Mouse (Mus musculus) heart, embryonic 11.5 days (tissue): ENCODE data around the gene Gpat3. TPM values are rescaled to one million over a fixed set of nuclear protein-coding genes. Genes with fewer than 3 reads are reported as not detected.

Experiments
- ATAC-seq: fragments of 200-750 bp; cut with Nextera tagmentation; replicated peaks from 2 replicates; pipeline ENCODE4 v1.8.0; 2017; ENCODE audit warnings: moderate library complexity; ENCODE audit not compliant: insufficient number of reproducible peaks, low FRiP score, low TSS enrichment
- H3K27ac ChIP-seq: fragments of 300-500 bp; sonication (generic); 2 replicates; pipeline ENCODE4 v1.5.1; 2014; ENCODE audit warnings: mild to moderate bottlenecking, low read depth, low read length
- H3K27me3 ChIP-seq: fragments of 300-500 bp; sonication (generic); 2 replicates; pipeline ENCODE4 v1.6.1; 2014; ENCODE audit warnings: mild to moderate bottlenecking, low read length, mixed read lengths; ENCODE audit not compliant: control insufficient read depth, insufficient read depth
- H3K36me3 ChIP-seq: fragments of 300-500 bp; sonication (generic); 2 replicates; pipeline ENCODE4 v1.6.1; 2014; ENCODE audit warnings: mild to moderate bottlenecking, low read length, moderate library complexity, mixed read lengths; ENCODE audit not compliant: control insufficient read depth, insufficient read depth
- H3K4me1 ChIP-seq: fragments of 300-500 bp; sonication (generic); 2 replicates; pipeline ENCODE4 v1.6.1; 2014; ENCODE audit warnings: low read length; ENCODE audit not compliant: control insufficient read depth, insufficient read depth
- H3K4me2 ChIP-seq: fragments of 300-500 bp; sonication (generic); 2 replicates; pipeline ENCODE4 v1.6.1; 2014; ENCODE audit warnings: mild to moderate bottlenecking, moderate library complexity
- H3K4me3 ChIP-seq: fragments of 300-500 bp; sonication (generic); 2 replicates; pipeline ENCODE4 v1.5.1; 2014; ENCODE audit warnings: low read depth, low read length
- H3K9ac ChIP-seq: fragments of 300-500 bp; sonication (generic); 2 replicates; pipeline ENCODE4 v1.6.1; 2014; ENCODE audit warnings: mild to moderate bottlenecking, low read depth, low read length, moderate library complexity
- H3K9me3 ChIP-seq: fragments of 300-500 bp; sonication (generic); replicated peaks from 2 replicates; pipeline ENCODE4 v1.6.1; 2016; ENCODE audit warnings: low read length; ENCODE audit not compliant: control insufficient read depth
- WGBS: fragments of 180-500 bp; shearing (Covaris S2); extraction: QIAGEN DNeasy Blood & Tissue Kit; methylation state at CpG from one replicate; pipeline ENCODE4 v1.1.7; 2014; ENCODE audit not compliant: insufficient replicate concordance; 5-methylcytosine and 5-hydroxymethylcytosine counted together
- polyA plus RNA-seq: library from polyadenylated mRNA; unstranded; fragments of >200 nt; fragmentation: Nextera tagmentation; extraction: Ambion mirVana; gene quantifications from 2 replicates; pipeline ENCODE4 v1.2.1, GENCODE M21; 2014

The Gpat3 gene
- polyA plus RNA-seq, 1 experiment from 2014 or later = 7.4 TPM

DNA sequence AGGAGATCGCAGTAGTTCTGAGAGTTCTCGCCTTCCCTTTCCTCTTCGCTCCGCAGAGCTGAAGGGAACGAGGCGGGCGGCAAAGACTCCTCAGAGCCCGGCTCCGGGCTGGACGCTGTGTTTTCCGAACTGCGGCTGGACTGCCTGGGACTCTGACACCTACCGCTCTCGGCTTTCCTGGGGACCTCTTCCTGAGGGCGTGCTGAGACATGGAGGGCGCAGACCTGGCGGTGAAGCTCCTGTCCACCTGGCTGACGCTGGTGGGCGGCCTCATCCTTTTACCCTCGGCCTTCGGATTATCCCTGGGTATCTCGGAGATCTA, 1.0 kb downstream of the Gpat3 start:
- 0 out of 2 replicates have a peak, but pooled peaks have one; percentile 3 for ATAC-seq
- H3K27me3 ChIP-seq = peaks cover 7% of the 10 kb centered on the region; the same call in 1 of the 2 replicates
- H3K9me3 ChIP-seq = peaks cover 4% of the 10 kb centered on the region; the same call in 1 of the 2 replicates
- peak overlapping the region; percentile 93 for H3K27ac ChIP-seq
- peak overlapping the region; percentile 69 for H3K9ac ChIP-seq
- H3K4me2 ChIP-seq = peak overlapping the region; percentile 79
- no peaks in the 10 kb centered on the region for H3K36me3 ChIP-seq
- 1% methylated on average over 22 of the region's 22 CpGs for WGBS
- H3K4me3 ChIP-seq = peak overlapping the region; percentile 60
- peaks cover 4% of the 10 kb centered on the region; the same call in 1 of the 2 replicates for H3K4me1 ChIP-seq

DNA sequence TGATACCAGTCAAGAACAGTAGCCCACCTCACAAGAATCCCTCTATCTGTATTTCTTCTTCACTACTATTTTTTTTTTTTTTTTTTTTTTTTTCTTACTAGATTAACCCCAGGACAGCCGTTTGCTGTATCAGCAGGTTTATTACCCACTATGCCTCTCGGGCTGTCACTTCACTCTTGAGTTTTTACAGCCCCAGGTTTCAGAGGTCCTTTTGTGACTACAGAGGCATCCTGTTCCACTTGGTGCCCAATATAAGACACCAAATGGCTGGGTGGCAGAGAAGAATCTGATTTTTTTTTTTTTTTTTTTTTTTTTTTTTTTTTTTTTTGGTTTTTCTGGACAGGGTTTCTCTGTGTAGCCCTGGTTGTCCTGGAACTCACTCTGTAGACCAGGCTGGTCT, 1.6 kb downstream of the Gpat3 start:
- H3K4me3 ChIP-seq = peak overlapping the region; percentile 60
- no peak for ATAC-seq
- no peaks in the 10 kb centered on the region; the same call in 1 of the 2 replicates for H3K9me3 ChIP-seq
- no peaks in the 10 kb centered on the region for H3K36me3 ChIP-seq
- peaks cover 4% of the 10 kb centered on the region; the same call in 1 of the 2 replicates for H3K4me1 ChIP-seq
- 2% methylated on average over 2 of the region's 2 CpGs for WGBS
- peak overlapping the region; percentile 69; the same call in 1 of the 2 replicates for H3K9ac ChIP-seq
- H3K27ac ChIP-seq = no peak overlapping the region
- peaks cover 7% of the 10 kb centered on the region; the same call in 1 of the 2 replicates for H3K27me3 ChIP-seq
- H3K4me2 ChIP-seq = peak overlapping the region; percentile 79

DNA sequence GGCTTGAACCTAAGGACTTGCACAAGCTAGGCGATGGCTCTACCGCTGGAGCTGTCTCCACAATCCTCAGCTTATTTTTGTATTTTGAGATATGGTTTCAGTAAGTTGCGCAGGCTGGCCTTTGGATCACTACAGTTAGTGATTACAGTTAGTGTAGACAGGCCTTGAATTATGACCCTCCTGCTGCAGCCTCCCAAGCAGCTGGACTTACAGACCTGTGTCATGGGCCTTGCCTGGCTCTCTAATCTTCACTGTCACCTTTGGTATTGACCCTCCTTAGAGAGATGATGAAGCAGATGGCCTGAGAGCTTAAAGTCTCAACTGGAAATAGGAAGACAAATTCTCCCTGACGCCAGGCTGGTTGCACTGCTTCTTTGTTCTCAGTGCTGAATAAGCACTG, 8.4 kb downstream of the Gpat3 start:
- no peak for ATAC-seq
- Histone ChIP-seq H3K4me2 (no peak overlapping the region), H3K27me3 (no peaks in the 10 kb centered on the region), H3K9me3 (no peaks in the 10 kb centered on the region), H3K9ac (no peak overlapping the region), H3K36me3 (no peaks in the 10 kb centered on the region), H3K27ac (no peak overlapping the region), H3K4me1 (no peaks in the 10 kb centered on the region), H3K4me3 (no peak overlapping the region)
- 77% methylated on average over 4 of the region's 4 CpGs for WGBS

DNA sequence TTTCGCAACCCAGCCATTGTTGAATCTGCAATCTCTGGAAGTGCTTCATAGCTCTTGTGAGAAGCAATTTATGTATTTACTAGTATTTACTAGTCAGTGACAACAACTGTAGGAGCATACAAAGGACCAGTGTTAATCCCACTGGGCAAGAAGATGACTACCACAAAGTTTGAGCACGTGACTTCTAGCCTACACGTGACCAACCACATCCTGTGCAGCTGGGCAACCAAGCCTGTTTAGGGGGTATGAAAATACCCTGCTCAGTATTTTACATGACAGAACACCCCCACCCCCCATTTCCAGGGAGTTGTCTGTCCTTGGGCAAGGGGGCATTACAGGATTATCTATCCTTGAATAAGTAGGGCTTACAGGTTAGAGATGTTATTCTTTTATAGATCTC, 11.0 kb downstream of the Gpat3 start:
- Histone ChIP-seq H3K9ac (no peak overlapping the region), H3K4me1 (peaks cover 16% of the 10 kb centered on the region), H3K27me3 (no peaks in the 10 kb centered on the region), H3K27ac (no peak overlapping the region), H3K4me2 (no peak overlapping the region), H3K36me3 (no peaks in the 10 kb centered on the region), H3K4me3 (no peak overlapping the region), H3K9me3 (no peaks in the 10 kb centered on the region)
- ATAC-seq = no peak
- 92% methylated on average over 3 of the region's 3 CpGs for WGBS

DNA sequence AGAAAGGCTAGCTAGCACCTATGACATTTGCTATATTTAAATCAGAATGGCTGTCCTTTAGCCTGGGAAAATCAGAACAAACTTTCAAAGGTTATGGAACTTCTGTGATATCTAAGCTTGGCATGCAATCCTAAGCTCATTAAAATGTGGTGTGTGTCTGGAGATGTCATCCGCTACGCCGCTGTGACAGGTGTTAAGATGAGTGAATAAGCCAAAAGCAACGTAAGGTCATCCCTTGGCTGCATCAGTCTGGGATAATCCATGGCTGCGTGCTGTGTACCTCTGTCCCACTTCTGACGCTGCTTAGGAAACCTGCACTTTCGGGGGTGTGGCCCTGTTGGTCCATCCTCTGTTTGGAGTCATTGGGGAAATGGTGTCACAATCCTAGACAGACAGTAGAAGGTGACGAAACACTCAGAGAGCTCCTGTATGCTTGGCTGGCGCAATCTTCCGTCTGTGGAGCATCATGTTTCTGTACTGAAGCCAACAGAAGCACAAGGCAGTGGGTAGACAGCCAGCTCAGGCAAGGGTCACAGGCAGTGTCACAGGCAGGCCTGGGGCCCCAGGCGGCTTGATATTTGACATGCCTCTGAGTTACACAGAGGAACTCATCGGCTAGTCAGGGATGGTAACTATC, 15.0 kb downstream of the Gpat3 start:
- ATAC-seq = peak; percentile 69; the same call in 1 of the 2 replicates
- peak overlapping the region; percentile 20 for H3K4me2 ChIP-seq
- H3K36me3 ChIP-seq = no peaks in the 10 kb centered on the region
- no peak overlapping the region for H3K4me3 ChIP-seq
- no peaks in the 10 kb centered on the region for H3K9me3 ChIP-seq
- H3K27me3 ChIP-seq = no peaks in the 10 kb centered on the region
- peak overlapping the region; percentile 55; the same call in 1 of the 2 replicates for H3K9ac ChIP-seq
- WGBS = 49% methylated on average over 12 of the region's 12 CpGs
- H3K4me1 ChIP-seq = peaks cover 16% of the 10 kb centered on the region
- H3K27ac ChIP-seq = peak overlapping the region; percentile 46; the same call in 1 of the 2 replicates

DNA sequence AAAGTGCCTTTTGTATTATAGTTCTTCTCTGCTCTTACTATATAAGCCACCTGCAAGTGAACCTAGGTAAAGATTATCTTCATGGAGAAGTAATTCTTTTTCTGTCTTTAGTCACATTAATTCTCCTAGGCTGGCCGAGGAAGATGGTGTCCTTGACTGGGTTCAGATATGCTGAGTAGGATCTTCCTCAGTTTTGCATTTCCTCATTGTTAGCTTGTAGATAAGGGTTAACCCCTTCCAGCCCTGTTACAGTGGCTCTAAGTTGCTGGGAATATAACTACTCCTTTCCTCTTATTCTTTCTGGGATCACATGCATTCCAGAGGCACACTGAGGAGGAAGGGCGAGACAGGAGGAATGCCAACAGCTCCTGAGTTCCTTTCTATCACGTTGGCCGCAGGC, 15.6 kb downstream of the Gpat3 start:
- no peak overlapping the region for H3K9ac ChIP-seq
- peaks cover 16% of the 10 kb centered on the region for H3K4me1 ChIP-seq
- H3K4me2 ChIP-seq = peak overlapping the region; percentile 20
- H3K27me3 ChIP-seq = no peaks in the 10 kb centered on the region
- no peaks in the 10 kb centered on the region for H3K36me3 ChIP-seq
- no peak for ATAC-seq
- H3K9me3 ChIP-seq = no peaks in the 10 kb centered on the region
- H3K27ac ChIP-seq = peak overlapping the region; percentile 46
- H3K4me3 ChIP-seq = no peak overlapping the region
- WGBS = 21% methylated on average over 4 of the region's 4 CpGs

DNA sequence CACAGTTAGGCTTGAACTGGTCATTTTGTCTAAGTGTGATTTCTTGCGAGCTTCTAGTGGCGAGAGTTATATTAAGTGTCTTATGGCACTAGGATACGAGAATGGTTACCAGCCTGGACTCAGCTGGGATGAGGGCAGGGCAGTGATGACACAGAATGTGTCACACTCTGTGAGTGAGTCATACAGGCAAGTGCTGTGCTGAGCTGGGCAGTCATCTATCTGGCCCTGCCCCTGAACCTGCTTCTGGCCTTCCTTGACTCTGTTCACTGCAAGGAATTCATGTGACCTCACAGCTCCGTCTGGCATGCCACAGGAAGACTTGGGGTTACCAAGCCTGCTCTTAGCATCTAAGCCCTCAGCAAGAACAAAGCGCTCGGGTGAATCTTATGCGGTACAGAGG, 16.3 kb downstream of the Gpat3 start:
- Histone ChIP-seq H3K27ac (0 out of 2 replicates have a peak overlapping the region, but pooled peaks have one; percentile 41), H3K36me3 (no peaks in the 10 kb centered on the region), H3K4me3 (no peak overlapping the region), H3K9ac (no peak overlapping the region), H3K9me3 (no peaks in the 10 kb centered on the region), H3K4me2 (no peak overlapping the region), H3K27me3 (no peaks in the 10 kb centered on the region), H3K4me1 (peaks cover 16% of the 10 kb centered on the region)
- WGBS = 66% methylated on average over 7 of the region's 7 CpGs
- no peak for ATAC-seq

DNA sequence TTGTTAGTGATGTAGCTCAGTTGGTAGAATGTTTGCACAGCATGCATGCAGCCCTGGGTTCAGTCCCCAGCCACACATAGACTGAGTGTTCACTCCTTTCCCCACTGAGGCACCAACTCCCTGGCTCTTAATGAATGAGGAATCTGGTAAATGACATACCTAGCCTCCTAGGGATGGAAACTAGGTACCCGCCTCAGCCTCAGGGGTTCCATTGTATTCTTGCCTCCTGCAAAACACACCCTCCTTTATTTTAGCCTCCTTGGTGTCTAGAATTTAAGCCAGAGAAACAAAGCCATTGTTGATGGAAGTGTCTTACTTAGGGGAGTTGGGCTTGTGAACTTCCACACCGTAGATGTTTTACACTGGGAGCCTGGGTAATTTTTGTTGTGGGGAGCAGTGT, 17.6 kb downstream of the Gpat3 start:
- H3K4me3 ChIP-seq = no peak overlapping the region
- H3K4me2 ChIP-seq = no peak overlapping the region
- no peaks in the 10 kb centered on the region for H3K9me3 ChIP-seq
- H3K27me3 ChIP-seq = no peaks in the 10 kb centered on the region
- WGBS = 76% methylated on average over 2 of the region's 2 CpGs
- H3K9ac ChIP-seq = no peak overlapping the region
- H3K36me3 ChIP-seq = no peaks in the 10 kb centered on the region
- ATAC-seq = no peak
- H3K27ac ChIP-seq = no peak overlapping the region
- H3K4me1 ChIP-seq = peaks cover 16% of the 10 kb centered on the region

DNA sequence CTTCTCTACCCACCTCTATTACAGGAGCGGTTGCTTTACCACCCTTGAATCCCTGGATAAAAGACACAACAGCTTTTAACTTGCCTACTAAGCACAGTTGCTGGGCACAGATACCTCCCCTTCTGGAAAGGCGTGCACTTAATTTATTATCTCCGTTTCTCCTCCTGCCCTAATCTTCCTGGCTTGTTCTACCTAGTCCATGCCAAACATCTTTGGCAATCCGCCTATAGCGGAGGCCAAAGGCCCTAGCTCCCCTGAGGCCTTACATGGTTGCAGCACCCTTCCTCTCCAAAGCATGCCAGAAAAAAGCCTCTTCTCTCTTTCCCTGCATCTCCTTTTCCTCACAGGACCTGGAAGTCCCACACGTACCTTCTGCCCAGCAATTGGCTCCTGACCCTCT, 18.9 kb downstream of the Gpat3 start:
- Histone ChIP-seq H3K4me2 (no peak overlapping the region), H3K27me3 (no peaks in the 10 kb centered on the region)
- ATAC-seq = no peak

More for the DNA sequence above, 18.9 kb downstream of the Gpat3 start:
- no peak overlapping the region for H3K4me3 ChIP-seq
- H3K4me1 ChIP-seq = peaks cover 16% of the 10 kb centered on the region
- no peaks in the 10 kb centered on the region for H3K36me3 ChIP-seq
- 74% methylated on average over 6 of the region's 6 CpGs for WGBS
- no peak overlapping the region for H3K27ac ChIP-seq
- no peak overlapping the region for H3K9ac ChIP-seq
- no peaks in the 10 kb centered on the region for H3K9me3 ChIP-seq
